Mouse (Mus musculus): ENCODE measurements around the gene Krt86.

The Krt86 gene

DNA sequence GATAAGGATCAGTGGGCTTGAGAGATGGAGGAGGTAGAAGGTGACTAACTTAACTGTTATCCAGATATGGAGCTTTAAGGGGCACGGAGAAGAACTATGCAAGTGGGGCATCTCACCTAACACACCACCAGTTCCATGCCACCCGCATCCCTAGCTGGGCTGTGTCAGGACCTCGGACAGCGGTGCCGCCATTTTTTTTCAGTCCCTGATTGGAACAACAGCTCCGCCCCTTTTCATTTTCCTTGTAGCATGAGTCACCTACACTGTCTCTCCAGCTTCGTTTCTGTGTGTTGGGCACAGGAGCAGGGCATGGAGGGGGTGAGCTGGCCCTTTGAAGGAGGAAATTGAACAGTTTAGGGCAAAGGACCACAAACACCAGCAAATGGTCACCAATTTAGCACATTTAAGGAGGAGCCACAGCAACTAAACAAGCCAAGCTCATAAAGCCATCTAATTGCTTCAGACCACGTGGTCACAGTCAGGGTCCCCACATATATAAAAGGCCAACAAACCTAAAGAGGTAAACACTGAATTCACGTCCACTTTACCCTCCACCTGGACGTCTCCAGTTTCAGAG lies at the start of gene Krt86:
Krt86 (plus strand) TSS at position 527 of the 577 bp plus-strand sequence.
- no peak for DNase-seq (ENCODE audit: low spot score in 2 of 2)

DNA sequence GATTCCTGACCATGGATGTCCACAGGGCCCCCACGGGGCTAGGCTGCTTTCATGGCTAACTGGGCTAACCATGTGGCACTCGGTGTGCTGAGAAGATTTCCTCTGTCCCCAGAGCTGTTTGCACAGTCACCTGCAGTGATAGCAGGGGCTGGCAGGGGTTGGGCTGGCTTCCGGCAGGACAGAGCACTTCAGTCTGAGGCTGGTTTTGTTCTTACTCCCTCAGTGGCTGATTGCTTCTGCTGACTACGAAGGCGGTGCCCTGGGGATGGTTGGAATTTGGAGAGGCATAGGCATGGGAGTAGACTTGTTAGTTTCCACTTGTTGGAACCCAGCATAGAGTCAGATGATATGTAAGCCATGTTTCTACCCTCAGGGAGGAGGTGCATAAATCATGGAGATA lies 48.4 kb upstream of the Krt86 start:
- DNase-seq (ENCODE audit: low spot score in 2 of 2), result no peak

DNA sequence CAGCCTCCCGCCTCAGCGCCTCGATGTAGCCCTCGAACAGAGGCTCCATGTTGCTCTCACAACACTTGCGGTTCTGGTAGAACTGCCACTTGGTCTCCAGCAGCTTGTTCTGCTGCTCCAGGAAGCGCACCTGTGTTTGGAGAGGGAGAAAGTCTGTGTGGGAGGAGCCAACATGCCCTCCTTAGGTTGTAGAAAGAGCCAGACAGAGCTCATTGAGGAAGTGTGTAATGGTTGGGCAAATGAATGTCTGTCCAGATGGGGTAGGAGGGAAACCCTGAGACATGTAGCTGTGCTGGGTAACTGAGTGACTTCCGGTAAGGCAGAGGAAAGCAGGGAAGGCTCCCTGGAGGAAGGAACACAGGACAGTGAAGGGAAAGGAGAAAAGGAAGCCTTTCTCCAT lies 36.7 kb upstream of the Krt86 start:
- DNase-seq (ENCODE audit: low spot score in 2 of 2), result no peak

DNA sequence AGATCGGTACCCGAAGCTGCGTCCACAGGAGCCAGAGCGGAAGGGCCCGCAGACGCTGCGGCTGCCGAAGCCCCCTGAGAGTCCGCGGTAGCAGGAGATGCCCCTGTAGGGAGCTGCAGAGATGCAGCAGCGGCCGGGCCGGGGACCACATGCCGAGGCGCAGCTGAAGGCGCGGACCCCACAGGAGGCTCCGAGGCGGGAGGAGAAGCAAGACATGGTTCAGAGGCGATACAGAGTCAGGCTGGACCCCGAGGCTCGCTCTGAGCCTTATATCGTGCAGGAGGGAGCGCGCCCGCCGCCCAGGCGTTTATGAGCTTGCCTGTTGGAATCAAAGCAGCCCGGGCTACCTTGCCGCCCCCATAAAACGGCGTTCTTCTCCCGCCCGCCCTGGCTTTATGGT lies 34.7 kb upstream of the Krt86 start, which contains the start of gene Krt87:
Krt87 (minus strand) TSS at position 250 of the 400 bp plus-strand sequence.
- no peak for DNase-seq (ENCODE audit: low spot score in 2 of 2)

DNA sequence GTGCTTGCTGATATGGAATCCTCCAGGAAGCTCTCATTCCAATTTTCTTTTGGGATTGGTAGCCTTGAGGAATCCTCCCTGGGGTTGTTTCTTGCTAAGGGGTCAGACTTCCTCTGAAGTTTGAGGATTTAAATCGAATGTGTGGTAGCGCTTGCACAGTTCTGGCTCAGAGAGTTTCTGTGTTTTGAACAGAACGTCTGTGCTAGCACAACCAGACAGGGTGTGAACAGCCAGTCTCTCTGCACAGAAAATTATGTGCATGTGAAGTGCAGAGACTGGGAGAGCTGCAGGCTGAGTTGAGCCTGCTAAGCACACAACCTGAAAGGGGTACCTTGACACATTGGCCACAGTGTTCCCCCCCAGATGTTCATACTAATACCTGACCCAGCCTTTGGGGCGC lies 32.4 kb upstream of the Krt86 start:
- DNase-seq (ENCODE audit: low spot score in 2 of 2), result peak in 1 of 2 experiments; percentile 8

DNA sequence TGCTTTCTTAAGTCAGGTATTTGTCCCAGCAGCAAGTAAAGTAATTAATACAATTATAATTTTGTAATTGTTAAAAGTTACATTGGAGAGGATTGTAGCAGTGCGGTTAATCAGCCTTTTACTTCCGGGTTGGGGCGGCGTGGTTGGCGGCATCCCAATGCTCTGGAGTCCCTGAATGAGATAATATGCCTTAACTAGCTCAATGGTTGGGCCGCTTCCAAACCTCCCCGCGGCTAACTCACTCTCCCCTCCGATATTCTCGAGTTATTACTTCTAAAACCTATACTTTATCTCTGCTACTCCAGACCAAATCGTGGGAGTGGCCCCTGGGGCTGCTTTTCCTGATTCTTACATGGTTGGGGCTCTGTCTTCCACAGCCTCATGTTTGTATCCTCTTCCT lies 26.7 kb upstream of the Krt86 start:
- no peak for DNase-seq (ENCODE audit: low spot score in 2 of 2)

DNA sequence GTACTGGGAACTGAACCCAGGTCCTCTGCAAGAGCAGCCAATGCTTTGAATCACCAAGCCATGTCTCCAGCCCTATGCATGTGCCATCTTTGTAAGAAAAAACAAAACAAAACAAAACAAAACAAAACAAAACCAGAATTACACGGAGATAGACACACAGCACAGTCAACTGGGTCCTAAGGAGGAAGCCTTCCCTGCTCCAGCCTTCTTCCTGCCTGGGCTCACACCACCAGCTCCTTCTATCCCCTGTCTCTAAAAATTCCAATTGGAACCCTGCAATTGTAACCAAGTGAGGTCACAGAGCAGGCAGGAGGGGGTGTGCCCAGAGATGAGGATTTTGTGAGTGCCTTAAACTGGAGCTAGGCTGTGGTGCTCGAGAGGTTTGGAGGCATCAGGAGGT lies 25.8 kb upstream of the Krt86 start, which contains the start of gene Krt88:
Krt88 (plus strand) TSS at position 301 of the 400 bp plus-strand sequence.
- no peak for DNase-seq (ENCODE audit: low spot score in 2 of 2)

DNA sequence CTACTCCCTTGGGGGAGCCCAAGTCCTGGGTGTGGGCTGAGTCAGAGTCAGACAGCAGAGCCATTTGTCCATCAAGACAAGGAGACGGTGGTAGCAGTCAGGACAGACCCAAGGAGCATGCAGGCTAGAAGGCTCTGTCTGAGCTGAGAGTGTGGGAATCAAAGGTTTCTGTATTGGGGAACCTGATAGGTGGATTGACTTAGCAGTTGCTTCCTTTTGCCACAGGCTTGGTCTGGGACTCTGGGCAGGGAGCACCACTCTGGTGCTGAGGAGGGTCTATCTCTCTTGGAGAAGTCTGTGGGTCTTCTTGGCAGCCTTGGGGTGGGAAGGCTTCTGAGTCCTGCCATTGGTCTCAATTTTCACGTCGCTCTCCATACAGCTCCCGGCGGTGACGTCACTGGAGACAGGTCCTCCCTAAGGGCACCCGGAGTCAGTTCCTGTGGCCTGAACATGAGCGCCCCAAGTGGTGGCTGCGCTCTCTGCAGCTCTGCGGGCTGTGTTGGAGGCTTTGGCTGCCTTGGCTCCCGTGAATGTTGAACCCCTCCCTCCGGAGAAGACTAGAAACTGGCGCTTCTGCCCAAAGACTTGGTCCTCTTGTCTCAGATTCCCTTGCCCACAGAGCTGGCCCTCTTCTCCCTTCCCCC lies 20.1 kb upstream of the Krt86 start:
- peak; percentile 63 to 66 for DNase-seq (ENCODE audit: low spot score in 2 of 2)

DNA sequence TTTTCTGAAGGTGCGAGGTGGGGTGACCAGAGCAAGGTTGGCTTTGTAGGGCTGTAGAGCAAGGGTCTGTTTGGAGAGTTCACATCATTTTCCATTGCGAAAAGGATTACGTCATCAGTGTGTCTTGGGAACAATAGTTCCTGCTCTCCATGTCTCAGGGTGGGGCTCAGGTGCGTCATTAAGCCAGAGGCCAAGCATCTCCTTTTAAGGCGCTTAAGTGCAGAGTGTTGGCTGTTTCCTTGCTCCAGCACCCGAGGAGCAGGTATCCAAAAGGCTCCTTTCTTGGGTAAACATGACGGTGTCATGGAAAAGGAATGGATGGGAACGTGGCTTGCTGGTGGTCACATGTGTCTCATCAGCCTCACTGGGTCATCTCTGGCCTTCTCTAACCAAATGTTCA lies 18.5 kb upstream of the Krt86 start:
- DNase-seq (ENCODE audit: low spot score in 2 of 2), result no peak

DNA sequence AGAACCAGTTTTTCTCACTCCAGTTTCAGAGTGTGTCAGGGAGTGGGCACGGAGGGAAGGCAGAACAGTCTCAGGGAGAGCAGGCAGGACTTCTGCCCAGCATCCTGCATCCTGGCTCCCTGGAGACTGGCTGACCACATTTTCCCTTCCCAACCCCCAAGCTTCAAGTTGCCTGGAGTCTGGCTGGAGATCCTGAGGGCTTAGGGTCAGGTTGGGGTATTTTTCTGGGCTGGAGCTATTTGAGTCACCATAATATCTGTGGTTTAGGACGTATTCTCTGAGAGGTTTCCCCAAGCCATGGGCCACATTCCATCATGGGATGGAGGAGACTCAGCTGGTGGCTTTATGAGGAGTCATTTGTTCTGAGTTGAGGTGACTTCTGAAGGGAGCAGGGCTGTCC lies 18.0 kb upstream of the Krt86 start:
- DNase-seq (ENCODE audit: low spot score in 2 of 2), result no peak

DNA sequence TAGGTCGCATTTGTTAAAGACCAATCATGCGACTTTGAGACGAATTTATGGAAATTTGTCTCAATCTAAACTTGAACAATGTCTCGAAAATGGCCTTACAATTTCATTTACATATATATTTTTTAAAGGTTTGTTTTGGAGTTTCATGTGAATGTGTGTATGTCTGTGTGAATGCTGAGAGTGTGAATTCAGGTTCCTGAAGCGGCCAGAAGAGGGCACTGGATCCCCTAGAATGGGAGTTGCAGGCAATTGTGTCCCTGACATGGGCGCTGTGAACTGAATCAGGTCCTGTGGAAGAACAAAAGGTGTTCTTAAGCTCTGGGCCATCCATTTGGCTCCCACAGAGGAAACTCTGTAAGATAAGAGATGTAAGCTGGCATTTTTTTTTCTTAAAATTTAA lies 17.4 kb upstream of the Krt86 start:
- no peak for DNase-seq (ENCODE audit: low spot score in 2 of 2)

DNA sequence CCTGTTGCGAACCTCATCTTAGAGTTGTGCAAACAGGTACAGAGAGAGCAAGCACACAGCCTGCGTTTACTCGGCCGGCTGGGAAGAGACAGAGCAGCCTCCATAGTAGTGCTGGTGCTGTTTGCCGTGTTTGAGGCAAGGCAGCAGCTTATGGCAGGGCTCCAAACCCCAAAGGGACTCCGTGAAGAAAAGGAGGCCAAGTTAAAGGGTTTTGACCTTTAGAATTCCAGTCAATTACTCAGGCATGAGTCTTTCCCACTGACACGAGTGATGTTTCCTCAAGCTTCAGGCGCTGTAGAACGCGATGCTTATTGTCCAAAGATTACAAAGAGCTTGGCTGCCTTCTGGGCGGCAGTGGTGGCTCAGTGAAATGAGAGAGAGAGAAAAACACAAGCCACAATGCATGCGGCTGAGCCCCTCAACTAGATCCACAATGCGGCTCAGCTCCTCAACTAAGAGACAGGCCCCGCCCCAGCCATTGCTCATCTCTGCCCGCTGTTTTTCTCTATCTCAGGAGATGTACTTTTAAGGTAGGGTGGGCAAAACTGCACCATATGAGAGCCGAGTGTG lies 14.8 kb upstream of the Krt86 start:
- no peak for DNase-seq (ENCODE audit: low spot score in 2 of 2)

DNA sequence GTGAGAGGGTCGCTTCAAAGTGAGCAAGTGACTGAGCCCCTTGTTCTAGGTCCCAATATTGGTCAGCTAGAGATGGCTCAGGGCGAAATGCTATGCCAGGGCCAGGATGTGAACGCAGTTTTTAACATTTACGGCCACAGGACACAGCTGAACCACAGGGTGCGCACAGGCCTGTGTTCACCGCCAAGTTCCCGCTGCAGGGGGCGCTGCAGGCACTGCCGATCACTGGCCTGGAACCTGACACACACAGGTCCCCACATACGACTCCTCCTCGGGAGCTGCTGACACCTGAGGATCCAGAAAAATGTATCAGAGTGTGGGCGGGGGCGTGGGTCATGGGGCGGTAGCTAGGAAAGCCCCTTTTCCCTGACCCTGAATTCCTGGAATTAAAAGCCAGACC lies 14.0 kb upstream of the Krt86 start:
- no peak for DNase-seq (ENCODE audit: low spot score in 2 of 2)

DNA sequence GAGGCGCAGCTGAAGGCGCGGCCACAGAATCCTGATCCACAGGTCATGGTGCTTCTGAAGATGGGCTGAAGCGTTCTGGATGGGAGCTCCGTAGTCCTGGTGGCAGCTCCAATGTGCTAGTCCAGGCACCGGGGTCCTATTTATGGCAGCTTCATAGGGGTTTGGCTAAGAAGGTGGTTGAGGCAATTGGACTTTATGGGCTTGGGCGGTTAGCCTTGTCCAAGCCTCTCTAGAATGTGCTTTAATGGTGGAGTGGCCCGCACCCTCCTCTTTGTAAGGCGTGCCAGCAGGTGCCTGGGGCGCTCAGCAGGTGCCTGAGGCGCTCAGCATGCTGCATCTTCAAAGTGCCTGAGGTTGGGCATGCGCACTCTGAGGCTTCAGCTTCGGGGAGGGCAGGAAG lies 9.6 kb upstream of the Krt86 start, which contains the start of gene Krt81:
Krt81 (minus strand) TSS at position 101 of the 400 bp plus-strand sequence.
- no peak for DNase-seq (ENCODE audit: low spot score in 2 of 2)

DNA sequence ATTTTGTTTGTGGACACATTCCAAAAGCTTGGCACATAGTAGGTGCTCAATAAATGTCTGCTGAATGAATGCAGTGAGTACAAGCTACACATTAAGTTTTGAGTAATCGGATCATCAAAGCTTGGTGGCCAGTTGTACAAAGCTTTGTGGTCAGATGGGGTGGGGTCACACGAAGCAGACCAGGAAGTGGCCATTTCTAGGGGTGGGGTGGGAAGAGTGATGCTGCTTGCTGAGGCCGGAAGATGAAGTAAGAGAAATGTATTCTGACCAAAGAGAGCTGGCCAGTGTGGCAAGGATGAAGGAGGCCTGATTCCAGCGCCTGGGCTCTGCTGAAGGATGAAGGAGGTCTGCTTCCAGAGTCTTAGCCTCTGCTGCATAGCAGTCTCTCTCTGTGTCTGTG lies 4.2 kb upstream of the Krt86 start:
- no peak for DNase-seq (ENCODE audit: low spot score in 2 of 2)

DNA sequence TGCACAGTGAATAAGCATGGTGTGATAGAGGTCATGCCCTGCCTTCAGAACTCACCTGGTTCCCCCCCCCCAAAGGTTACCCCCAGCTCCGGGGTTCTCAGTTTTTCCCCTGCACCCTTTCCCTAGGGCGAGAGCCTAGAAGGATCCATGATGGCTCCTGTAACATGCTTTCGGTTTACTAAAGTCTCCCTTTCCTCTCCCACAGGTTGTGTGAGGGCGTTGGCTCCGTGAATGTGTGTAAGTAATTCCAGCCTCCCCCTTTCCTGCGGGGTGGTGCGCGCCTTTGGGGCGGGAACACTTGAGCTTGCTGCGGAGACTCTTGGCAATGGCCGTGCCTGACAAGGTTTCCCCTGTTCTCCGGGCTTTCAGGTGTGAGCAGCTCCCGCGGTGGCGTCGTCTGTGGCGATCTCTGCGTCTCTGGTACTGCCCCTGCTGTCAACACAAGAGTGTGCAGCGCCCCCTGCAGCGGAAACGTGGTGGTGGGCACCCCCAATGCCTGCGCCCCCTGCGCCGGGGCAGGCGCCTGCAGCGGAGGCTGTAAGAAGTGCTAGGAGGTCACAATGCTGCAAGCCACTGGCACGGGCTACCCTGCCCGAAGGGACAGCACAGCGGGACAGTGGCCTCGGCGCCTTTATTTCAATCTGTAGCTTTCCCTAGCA lies 5.9 kb downstream of the Krt86 start:
- peak; percentile 19 to 30 for DNase-seq (ENCODE audit: low spot score in 2 of 2)

DNA sequence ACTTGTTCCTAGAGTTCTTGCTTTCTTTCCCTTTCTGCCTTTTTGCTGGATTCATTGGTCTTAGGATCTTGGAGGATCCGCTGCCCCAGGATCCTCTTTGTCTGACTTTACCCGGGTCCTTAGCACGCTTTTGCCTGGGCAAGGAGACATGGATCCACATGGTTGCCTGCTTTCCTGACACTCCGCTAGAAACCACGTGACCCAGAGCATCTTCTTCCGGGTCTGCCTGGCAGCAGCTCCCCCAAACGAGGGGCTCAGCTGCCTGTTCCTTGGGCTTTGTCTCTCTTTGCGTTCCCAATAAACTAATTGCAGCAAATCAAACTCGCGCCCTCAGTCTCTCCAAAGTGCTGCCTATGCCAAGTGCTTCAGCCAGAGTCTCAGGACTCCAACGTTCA lies 6.4 kb downstream of the Krt86 start:
- no peak for DNase-seq (ENCODE audit: low spot score in 2 of 2)

DNA sequence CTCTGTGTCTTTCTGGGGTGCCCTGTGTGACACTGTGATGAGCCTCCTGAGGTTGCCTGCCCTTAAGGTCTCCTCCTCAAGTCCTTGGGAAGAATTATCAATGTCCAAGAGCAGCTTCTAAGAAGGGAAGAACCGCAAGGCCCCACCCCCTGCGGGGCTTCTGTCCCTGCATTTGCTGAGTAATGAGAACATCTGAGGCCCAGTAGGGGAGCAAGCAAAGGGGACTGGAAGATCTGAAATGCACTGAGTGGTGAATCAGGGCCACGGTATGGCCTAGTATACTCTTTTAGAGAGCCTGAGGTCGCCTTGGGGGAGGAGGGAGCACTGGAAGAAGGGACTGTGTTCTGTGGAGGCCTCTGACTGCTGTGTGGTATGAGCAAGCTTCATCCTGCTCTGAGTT lies 8.8 kb downstream of the Krt86 start:
- DNase-seq (ENCODE audit: low spot score in 2 of 2), result no peak

DNA sequence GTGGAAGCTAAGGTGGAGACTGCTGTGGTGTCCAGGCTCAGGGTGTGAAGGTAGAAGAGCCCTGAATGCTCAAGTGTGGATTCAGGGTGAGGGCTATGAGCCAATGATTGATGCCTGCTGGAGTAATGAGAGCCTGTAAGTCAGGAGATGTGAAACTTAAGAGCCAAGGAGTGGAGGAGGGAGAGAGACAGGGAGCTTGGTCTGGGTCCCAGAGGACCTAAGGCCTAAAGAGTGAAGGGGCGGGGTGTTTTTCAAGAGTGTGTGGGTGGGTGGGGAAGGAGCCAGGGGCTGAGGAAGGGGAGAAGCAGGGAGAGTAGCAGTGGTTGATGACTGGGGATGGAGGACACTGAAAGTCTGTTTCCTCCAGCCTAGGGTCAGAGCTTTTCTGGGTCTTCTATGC lies 10.4 kb downstream of the Krt86 start:
- DNase-seq (ENCODE audit: low spot score in 2 of 2), result no peak

DNA sequence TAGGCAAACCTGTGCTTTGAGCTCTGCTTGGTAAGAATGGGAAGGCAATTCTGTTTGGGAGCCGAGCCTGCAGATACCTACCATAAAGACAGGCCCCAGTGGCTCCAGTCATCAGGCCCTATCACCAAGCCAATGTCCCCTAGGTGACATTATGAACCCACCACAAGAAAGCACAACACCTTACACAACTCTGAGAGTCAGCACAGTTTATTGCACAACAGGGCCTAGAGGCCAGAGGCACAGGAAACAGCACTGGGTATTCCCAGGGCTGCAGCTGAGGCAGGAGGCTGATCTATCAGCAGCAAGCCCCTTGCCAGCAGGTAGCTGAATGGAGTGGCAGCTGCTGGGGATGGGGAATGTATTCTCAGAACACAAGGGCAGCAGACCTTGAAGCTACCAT lies 11.7 kb downstream of the Krt86 start:
- no peak for DNase-seq (ENCODE audit: low spot score in 2 of 2)

DNA sequence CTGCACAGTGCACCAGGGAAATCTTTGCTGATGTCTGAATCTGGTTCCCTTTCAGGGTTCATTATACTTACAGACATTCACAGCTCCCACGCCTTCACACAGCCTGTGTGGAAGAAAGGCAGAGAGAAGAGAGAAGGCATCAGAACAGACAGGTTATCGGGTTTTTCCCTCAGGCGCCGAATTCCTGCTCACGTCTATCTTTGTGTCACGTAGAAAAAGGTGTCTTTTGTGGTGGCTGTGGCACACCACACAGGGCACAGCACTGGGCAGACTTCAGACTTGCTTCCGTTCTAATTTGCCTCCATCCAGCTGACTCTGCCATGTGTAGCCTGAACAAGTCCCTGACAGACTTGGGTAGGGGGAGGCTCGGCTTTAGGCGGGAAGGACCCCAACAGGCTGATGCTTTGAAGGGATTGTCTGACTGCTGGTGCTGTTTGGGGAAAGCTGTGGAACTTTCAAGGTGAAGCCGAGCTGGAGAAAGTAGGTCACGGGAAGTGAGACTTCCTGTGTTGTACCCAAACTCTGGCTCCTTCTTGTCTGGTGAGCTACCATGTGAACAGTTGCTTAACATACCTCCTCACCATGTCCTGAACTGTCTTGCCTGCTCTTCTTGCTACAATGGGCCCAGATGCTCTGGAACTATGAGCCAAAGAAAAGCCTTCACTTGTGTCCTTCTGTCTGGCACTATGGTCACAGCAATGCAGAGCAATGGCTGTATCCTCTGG lies 12.8 kb downstream of the Krt86 start:
- DNase-seq (ENCODE audit: low spot score in 2 of 2), result peak; percentile 9 to 39

DNA sequence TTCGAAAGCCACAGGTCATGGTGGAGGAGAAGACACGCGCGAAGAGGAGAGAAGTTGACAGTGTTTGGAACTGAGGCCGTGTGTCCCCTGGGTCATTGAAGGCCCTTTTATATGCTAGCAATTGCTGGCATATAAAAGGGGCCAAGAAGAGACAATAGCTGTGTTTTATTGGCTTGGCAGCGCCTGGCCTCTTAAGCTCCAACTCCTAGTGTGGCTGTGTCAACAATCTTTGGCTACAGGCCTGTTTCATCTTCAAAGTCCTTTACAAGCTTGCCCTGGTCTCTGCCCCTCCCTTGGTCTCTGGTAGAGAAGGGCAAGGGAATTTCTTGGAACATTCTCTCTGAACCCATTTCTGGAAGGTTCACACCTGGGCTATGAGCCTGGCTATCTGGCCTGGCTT lies 18.2 kb downstream of the Krt86 start, which contains the start of gene Krt83:
Krt83 (minus strand) TSS at position 82 of the 400 bp plus-strand sequence.
- no peak for DNase-seq (ENCODE audit: low spot score in 2 of 2)
